Mouse (Mus musculus) lung, postnatal 0 days (tissue): Measurements from ENCODE around the gene Purb.

ENCODE experiments used
- CTCF ChIP-seq: IDR thresholded peaks from 2 replicates; pipeline ENCODE4 v1.5.1; 2016; ENCODE audit warnings: antibody characterized with exemption, mild to moderate bottlenecking
- EP300 ChIP-seq: IDR thresholded peaks from 2 replicates; pipeline ENCODE4 v1.6.1; 2016; ENCODE audit warnings: antibody characterized with exemption, mild to moderate bottlenecking, control low read depth

DNA sequence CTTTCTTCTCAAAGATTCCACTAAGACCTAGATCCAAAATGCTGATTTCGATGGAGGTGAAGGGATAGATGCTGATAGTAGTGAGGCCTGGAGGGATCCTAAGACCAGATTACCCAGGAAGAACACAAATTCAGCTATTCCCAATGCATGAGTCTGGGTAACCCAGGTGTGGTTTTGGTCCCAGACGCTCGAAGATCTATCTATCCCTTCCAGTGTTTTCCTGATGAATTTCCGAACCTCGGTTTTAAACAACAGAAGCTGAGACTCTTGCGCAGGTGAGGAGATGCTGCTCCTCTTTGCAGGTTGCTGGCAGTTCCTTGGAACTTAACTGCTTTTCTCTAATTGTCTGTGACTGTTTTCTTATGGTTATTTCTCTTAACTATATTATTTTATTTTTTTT lies 1.3 kb downstream of the Purb start:
- TF ChIP-seq CTCF (no peak), EP300 (no peak)
